Mouse (Mus musculus): Measurements from ENCODE around the gene Rnf10. TPM values are rescaled to one million over a fixed set of nuclear protein-coding genes. Genes with fewer than 3 reads are reported as not detected.

The Rnf10 gene
- polyA plus RNA-seq, 1 experiment from 2014 or later: 175 TPM

DNA sequence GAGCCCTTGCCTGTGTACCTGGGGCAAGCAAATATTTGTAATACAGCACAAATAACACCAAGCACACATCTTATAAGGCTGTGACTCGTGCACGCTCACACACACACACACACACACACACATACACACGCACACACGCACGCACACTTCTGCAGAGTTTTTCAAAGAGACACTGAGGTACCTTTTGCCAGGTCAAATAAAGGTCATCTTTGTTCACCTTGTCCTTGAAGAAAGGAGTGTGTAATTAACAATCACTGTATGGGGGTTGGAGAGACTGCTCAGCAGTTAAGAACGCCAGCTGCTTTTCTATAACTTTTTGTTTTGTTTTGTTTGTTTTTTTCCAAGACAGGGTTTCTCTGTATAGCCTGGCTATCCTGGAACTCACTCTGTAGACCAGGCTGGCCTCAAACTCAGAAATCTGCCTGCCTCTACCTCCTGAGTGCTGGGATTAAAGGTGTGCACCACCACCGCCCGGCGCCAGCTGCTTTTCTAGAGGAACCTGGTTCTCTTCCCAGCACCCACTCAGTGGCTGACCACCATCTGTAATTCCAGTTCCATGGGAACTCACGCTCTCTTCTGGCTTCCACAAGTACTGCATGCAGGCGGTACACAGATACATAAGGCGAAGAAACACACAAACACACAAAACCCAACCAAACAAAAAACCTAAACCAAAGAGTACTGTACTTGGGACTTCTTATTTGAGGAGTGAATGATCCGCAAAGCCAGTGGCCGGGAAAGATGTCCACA, 39.5 kb downstream of the Rnf10 start:
- no peak overlapping the region for H3K4me2 ChIP-seq
- no peak overlapping the region for H3K4me3 ChIP-seq
- no peak for ATAC-seq (ENCODE audit: insufficient number of reproducible peaks, low FRiP score)
- no peaks in the 10 kb centered on the region for H3K36me3 ChIP-seq
- no peak overlapping the region for H3K9ac ChIP-seq
- H3K4me1 ChIP-seq (replicated peaks): peaks cover 12% of the 10 kb centered on the region
- H3K27ac ChIP-seq (ENCODE audit: poor library complexity, severe bottlenecking): no peak overlapping the region
- WGBS: 90% methylated on average over 14 of the region's 14 CpGs
- no peaks in the 10 kb centered on the region; the same call in 1 of the 2 replicates for H3K27me3 ChIP-seq (replicated peaks)
- H3K9me3 ChIP-seq (replicated peaks): no peaks in the 10 kb centered on the region

DNA sequence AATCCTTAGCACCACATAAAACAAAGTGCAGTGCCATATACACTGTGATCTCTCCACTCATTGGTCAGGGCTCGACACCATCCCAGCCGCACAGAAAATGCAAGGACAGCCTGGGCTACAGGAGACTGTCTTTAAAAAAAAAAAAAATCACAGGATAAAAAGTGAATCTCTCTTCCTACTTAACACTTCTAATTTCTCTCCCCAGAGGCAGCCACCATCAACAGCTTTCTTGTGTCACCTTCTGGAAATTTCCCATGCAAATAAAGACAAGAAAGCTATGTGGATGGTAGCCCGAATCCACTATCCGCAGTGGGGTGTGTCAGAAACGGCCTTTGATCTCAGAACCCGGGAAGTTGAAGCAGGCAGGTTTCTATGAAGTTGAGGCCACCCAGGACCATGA, 40.2 kb downstream of the Rnf10 start:
- 65% methylated on average over 6 of the region's 6 CpGs for WGBS
- ATAC-seq (ENCODE audit: insufficient number of reproducible peaks, low FRiP score): no peak
- Histone ChIP-seq H3K4me2 (no peak overlapping the region), H3K9me3 (replicated peaks) (no peaks in the 10 kb centered on the region), H3K27ac (ENCODE audit: poor library complexity, severe bottlenecking) (no peak overlapping the region), H3K27me3 (replicated peaks) (no peaks in the 10 kb centered on the region; the same call in 1 of the 2 replicates), H3K4me1 (replicated peaks) (peaks cover 11% of the 10 kb centered on the region), H3K36me3 (no peaks in the 10 kb centered on the region), H3K4me3 (no peak overlapping the region), H3K9ac (no peak overlapping the region)

DNA sequence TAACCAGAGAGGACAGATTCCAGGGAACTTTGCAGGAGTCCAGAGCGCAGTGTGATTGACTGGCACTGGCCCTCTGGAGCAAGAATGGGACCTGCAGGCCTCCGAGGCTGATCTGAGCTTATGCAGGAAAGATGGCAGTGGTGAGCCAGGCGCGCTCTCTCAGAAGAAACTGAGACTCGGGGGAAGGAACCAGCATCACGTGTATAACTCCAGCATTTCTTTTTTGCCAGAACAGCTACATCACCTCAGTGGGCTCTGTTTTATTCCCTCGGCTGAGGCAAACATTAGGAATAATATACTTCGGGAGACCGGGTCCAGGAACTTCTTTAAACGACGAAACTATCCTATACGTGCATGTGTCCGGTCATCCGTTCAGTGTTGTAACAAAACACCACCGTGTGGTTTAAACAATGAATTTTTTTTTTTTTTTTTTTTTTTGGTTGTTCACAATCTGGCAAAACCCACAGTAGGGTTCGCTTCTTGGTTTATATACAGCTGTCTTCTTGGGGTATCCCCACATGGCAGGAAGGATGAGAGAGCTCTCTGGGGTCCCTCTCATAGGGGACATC, 41.1 kb downstream of the Rnf10 start:
- H3K4me1 ChIP-seq (replicated peaks): peaks cover 10% of the 10 kb centered on the region
- no peak overlapping the region for H3K9ac ChIP-seq
- peak overlapping the region; percentile 13; the same call in 1 of the 2 replicates for H3K4me2 ChIP-seq
- no peak overlapping the region for H3K4me3 ChIP-seq
- H3K36me3 ChIP-seq: no peaks in the 10 kb centered on the region
- WGBS: 48% methylated on average over 16 of the region's 16 CpGs
- no peaks in the 10 kb centered on the region; the same call in 1 of the 2 replicates for H3K27me3 ChIP-seq (replicated peaks)
- no peak overlapping the region for H3K27ac ChIP-seq (ENCODE audit: poor library complexity, severe bottlenecking)
- H3K9me3 ChIP-seq (replicated peaks): no peaks in the 10 kb centered on the region
- ATAC-seq (ENCODE audit: insufficient number of reproducible peaks, low FRiP score): no peak

DNA sequence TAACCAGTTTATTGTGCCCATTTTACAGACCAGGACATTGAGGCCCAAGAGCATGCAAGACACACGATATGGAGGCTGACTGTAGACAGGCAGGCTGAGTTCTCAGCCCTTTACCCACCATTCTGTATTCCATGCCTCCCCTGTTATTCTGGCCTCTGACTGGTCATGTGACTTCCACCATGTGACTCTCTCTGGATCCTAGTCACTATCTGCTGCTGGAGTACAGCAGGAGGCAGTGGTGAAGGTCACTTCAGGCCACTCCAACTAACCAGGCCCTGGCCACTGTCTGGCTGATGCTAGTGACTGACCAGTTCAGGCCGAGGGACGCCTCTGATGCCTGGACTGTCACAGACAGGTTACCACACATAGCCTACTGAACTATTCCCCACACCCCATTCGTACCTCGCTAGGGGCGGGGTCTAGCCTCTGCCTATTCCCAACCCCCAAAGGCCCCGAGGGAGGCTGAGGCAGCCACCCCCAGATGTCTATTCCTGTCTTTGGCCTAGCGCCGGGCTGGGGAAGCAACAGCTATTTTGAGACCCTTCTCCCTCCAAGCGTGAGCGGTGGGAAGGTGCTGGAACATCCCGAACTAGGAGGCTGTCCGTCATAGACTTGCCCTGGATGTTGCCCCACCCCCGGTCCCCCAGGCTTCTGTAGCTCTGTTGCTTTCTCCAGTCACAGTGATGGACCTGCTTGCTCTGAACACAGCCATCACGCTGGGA, 41.7 kb downstream of the Rnf10 start:
- WGBS: 41% methylated on average over 15 of the region's 15 CpGs
- H3K36me3 ChIP-seq: no peaks in the 10 kb centered on the region
- no peaks in the 10 kb centered on the region; the same call in 1 of the 2 replicates for H3K27me3 ChIP-seq (replicated peaks)
- peak overlapping the region; percentile 13; the same call in 1 of the 2 replicates for H3K4me2 ChIP-seq
- H3K4me3 ChIP-seq: no peak overlapping the region
- H3K9me3 ChIP-seq (replicated peaks): no peaks in the 10 kb centered on the region
- ATAC-seq (ENCODE audit: insufficient number of reproducible peaks, low FRiP score): no peak
- H3K27ac ChIP-seq (ENCODE audit: poor library complexity, severe bottlenecking): no peak overlapping the region
- peaks cover 10% of the 10 kb centered on the region for H3K4me1 ChIP-seq (replicated peaks)
- H3K9ac ChIP-seq: no peak overlapping the region

DNA sequence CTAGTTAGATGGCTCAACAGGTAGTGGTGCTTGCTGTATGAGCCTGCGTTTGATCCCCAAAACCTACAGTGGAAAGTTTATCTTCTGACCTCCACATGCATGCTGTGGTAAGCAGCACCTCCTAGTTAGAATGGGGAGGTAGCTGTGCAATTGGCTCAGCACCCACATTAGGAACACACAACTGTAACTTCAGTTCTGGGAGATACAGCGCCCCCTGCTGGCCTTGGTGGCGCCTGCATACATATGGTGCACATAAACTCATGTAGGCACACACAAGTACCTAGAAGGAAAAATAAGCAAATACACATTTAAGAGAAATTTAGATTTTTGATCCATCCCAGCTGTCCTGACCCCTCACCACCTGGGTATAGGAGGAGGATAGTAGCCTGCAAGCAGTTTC, 50.2 kb downstream of the Rnf10 start:
- Histone ChIP-seq H3K9me3 (replicated peaks) (no peaks in the 10 kb centered on the region), H3K27ac (ENCODE audit: poor library complexity, severe bottlenecking) (no peak overlapping the region), H3K4me1 (replicated peaks) (0 out of 2 replicates have a peak, but pooled peaks cover 11% of the 10 kb centered on the region), H3K36me3 (no peaks in the 10 kb centered on the region), H3K4me3 (no peak overlapping the region), H3K9ac (no peak overlapping the region), H3K27me3 (replicated peaks) (peaks cover 7% of the 10 kb centered on the region; the same call in 1 of the 2 replicates), H3K4me2 (no peak overlapping the region)
- WGBS: 74% methylated on average over 3 of the region's 3 CpGs
- no peak for ATAC-seq (ENCODE audit: insufficient number of reproducible peaks, low FRiP score)

DNA sequence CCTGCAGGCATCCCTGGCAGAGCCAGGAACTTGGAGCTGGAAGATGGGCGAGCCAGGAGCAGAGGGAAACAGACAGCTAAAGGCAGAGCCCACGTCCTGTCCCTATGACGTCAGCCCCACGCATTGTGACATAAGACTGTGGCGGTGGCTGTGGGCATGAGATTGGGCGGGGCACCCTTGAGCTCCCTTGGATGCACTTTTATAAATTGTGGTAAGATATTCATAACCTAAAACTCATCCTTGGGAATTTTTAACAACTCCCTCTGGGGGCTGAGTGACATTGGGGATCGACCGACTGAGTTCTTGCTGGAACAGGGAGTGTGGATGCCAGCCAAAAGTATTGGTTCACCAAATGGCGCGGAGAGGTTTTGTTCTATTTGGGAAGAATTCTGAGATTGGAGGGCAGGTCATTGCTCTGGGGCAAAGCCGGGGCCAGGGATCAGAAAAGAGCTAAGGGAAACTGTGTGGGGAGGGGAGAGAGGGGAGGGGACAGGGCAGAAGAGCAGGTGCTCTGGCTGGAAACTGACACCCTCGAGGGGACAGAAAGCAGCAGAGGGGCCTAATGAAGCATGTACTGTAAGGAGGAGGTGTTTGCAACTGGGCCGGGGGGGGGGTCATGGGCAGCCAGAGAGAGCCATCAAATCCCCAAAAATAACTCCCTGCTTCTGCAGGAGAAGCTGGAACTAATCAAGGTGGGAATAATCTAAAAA, 51.6 kb downstream of the Rnf10 start:
- Histone ChIP-seq H3K4me2 (no peak overlapping the region), H3K4me1 (replicated peaks) (0 out of 2 replicates have a peak, but pooled peaks cover 11% of the 10 kb centered on the region), H3K27ac (ENCODE audit: poor library complexity, severe bottlenecking) (no peak overlapping the region), H3K9me3 (replicated peaks) (no peaks in the 10 kb centered on the region), H3K27me3 (replicated peaks) (peaks cover 17% of the 10 kb centered on the region), H3K4me3 (no peak overlapping the region), H3K9ac (no peak overlapping the region), H3K36me3 (no peaks in the 10 kb centered on the region)
- WGBS: 42% methylated on average over 13 of the region's 13 CpGs
- no peak for ATAC-seq (ENCODE audit: insufficient number of reproducible peaks, low FRiP score)

DNA sequence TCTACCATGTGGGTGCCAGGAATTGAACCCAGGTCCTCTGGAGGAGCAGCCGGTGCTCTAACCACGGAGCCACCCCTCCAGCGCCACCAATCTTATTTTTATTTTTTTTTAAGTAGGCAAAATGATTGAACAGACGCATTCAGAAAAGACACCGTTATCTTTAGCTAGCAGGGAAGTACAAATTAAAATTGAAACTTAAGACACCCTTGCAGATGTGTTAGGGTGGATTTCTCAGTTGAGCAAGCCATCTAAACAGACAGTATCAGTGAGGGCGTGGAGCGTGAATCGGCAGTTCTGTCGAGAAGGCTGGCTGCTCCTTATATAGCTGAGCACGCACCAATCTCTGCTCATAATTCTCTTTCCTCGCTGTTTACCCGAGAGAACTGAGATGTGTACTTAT, 54.7 kb downstream of the Rnf10 start:
- H3K9ac ChIP-seq: no peak overlapping the region
- no peaks in the 10 kb centered on the region for H3K36me3 ChIP-seq
- H3K9me3 ChIP-seq (replicated peaks): no peaks in the 10 kb centered on the region
- no peak overlapping the region for H3K4me3 ChIP-seq
- H3K27ac ChIP-seq (ENCODE audit: poor library complexity, severe bottlenecking): no peak overlapping the region
- ATAC-seq (ENCODE audit: insufficient number of reproducible peaks, low FRiP score): no peak
- H3K4me1 ChIP-seq (replicated peaks): peaks cover 20% of the 10 kb centered on the region; the same call in 1 of the 2 replicates
- no peak overlapping the region for H3K4me2 ChIP-seq
- 90% methylated on average over 12 of the region's 12 CpGs for WGBS
- peaks cover 32% of the 10 kb centered on the region for H3K27me3 ChIP-seq (replicated peaks)

DNA sequence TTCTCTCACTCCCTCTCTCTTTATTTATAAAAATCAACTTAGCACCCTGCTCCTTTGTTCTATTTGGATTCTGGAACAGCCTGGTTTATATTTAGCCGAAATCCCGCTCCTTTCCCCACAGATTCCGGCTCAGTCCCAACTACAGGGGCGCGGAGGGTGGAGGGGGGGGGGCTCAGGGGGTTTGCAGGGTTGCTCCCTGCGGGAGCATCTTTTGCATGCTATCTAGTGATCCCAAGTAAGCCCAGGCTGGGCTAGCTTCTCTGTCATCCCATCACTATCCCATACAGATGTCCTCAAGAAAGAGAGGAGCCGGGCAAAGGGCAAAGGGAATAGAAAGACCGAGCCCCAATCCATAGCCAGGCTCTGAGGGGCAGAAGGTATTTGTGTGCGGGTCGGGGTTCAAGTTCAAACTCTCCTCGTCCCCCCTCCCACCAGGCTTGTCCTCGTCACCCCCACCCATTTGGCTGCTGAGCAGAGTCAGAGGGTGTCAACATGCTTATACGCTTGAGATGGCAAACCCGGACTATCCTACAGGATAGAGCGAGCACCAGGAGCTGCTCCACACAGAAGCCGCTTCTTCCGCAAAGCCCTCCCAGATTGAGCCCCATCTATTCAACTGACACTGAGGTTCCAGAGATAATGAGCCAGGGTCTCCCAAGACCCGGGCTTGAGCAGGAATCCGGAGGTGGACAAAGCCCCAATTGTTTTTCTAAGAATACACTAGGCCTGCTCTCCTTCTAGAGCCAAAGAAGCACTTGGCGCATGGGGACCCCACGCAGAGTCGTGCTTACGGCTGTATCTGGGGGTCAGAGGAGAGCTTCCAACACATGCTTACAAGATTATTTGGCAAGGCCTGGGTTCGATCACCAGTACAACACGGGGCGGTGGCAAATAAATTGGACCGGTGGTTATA, 57.2 kb downstream of the Rnf10 start:
- Histone ChIP-seq H3K4me2 (peak overlapping the region; percentile 89), H3K9me3 (replicated peaks) (no peaks in the 10 kb centered on the region), H3K27me3 (replicated peaks) (peaks cover 32% of the 10 kb centered on the region), H3K36me3 (no peaks in the 10 kb centered on the region), H3K4me3 (peak overlapping the region; percentile 48), H3K27ac (ENCODE audit: poor library complexity, severe bottlenecking) (no peak overlapping the region), H3K9ac (peak overlapping the region; percentile 73; the same call in 1 of the 2 replicates), H3K4me1 (replicated peaks) (peaks cover 18% of the 10 kb centered on the region)
- WGBS: 20% methylated on average over 27 of the region's 27 CpGs
- ATAC-seq (ENCODE audit: insufficient number of reproducible peaks, low FRiP score): 0 out of 2 replicates have a peak, but pooled peaks have one; percentile 33

DNA sequence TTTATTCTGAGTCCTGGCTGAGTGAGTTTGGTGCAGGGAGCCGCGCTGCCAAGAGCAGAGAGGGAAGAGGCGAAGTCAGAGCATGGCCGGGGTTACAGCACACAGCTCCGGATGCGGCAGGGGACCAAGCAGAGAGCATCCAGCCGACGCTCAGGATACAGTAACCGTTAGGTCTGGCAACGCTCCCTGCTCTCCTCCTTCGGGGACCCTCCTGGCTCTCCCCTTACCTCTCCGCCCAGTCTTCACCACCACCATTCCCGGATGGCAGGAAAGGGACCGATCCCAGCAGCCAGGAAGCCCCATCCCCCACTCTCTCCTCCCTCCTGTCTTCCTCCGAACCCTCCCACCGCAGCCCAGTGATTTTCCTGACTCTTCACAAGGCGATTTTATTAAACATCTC, 57.8 kb downstream of the Rnf10 start:
- H3K27ac ChIP-seq (ENCODE audit: poor library complexity, severe bottlenecking): no peak overlapping the region
- no peak for ATAC-seq (ENCODE audit: insufficient number of reproducible peaks, low FRiP score)
- H3K4me2 ChIP-seq: peak overlapping the region; percentile 89
- H3K4me3 ChIP-seq: peak overlapping the region; percentile 48
- H3K36me3 ChIP-seq: no peaks in the 10 kb centered on the region
- WGBS: under 1% methylated on average over 16 of the region's 17 CpGs
- H3K27me3 ChIP-seq (replicated peaks): peaks cover 28% of the 10 kb centered on the region
- H3K9me3 ChIP-seq (replicated peaks): no peaks in the 10 kb centered on the region
- H3K9ac ChIP-seq: peak overlapping the region; percentile 73
- peaks cover 17% of the 10 kb centered on the region for H3K4me1 ChIP-seq (replicated peaks)

DNA sequence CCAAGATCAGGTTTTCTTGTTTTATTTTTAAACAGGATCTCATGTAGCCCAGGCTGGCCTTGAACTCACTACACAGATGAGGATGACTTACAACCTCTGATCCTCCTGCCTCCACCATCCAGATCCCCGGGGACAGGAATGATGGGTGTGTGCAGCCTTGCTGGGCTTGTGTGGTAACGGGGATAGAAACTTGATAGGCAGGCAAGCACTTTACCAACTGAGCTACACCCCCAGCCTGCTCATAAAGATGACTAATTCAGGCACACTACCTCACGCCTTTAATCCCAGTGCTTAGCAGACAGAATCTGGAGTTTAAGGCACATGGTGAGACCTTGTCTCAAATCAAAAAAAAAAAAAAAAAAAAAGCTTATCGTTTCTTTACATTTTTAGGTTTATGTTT, 59.8 kb downstream of the Rnf10 start:
- WGBS: 65% methylated on average over 4 of the region's 4 CpGs

More for the DNA sequence above, 59.8 kb downstream of the Rnf10 start:
- Histone ChIP-seq H3K36me3 (no peaks in the 10 kb centered on the region), H3K4me2 (no peak overlapping the region), H3K4me1 (replicated peaks) (peaks cover 21% of the 10 kb centered on the region), H3K4me3 (no peak overlapping the region), H3K9ac (no peak overlapping the region), H3K9me3 (replicated peaks) (no peaks in the 10 kb centered on the region), H3K27ac (ENCODE audit: poor library complexity, severe bottlenecking) (no peak overlapping the region), H3K27me3 (replicated peaks) (peaks cover 24% of the 10 kb centered on the region)
- ATAC-seq (ENCODE audit: insufficient number of reproducible peaks, low FRiP score): no peak
